Mouse (Mus musculus) CH12.LX (cell line): ENCODE measurements around the gene Tbc1d22a. TPM values are rescaled to one million over a fixed set of nuclear protein-coding genes. Genes with fewer than 3 reads are reported as not detected.

Source experiments
- DNase-seq: peaks from one replicate; pipeline ENCODE4 v3.0.0-alpha.2; 2013; ENCODE audit errors: extremely low read depth
- H3K27ac ChIP-seq: 2 replicates; pipeline ENCODE4 v1.5.1; 2012; ENCODE audit warnings: low read depth, mild to moderate bottlenecking, control low read depth, moderate library complexity; ENCODE audit not compliant: insufficient read depth
- H3K27me3 ChIP-seq: replicated peaks from 2 replicates; pipeline ENCODE3; 2012; ENCODE audit warnings: inconsistent platforms
- H3K36me3 ChIP-seq, 2 experiments: replicated peaks in 1 of 2; 2 replicates each; pipeline versions ENCODE3 to v1.6.1; 2012; ENCODE audit warnings: inconsistent platforms in 1 of 2, low read length in 1 of 2, mild to moderate bottlenecking in 1 of 2, mixed read lengths in 1 of 2, moderate library complexity in 1 of 2; ENCODE audit not compliant: control insufficient read depth in 1 of 2, insufficient read depth in 1 of 2
- H3K4me1 ChIP-seq, 2 experiments: 2 replicates each; pipeline ENCODE4 v1.6.1; 2012; ENCODE audit warnings: inconsistent platforms in 1 of 2, moderate library complexity in 1 of 2; ENCODE audit not compliant: insufficient read depth in 2 of 2, control insufficient read depth in 1 of 2
- H3K4me2 ChIP-seq: 2 replicates; pipeline ENCODE4 v1.6.1; 2012; ENCODE audit warnings: low read depth, mild to moderate bottlenecking, control low read depth; ENCODE audit not compliant: poor library complexity, insufficient read depth, severe bottlenecking
- H3K4me3 ChIP-seq, 3 experiments: fragments of 150-350 bp in 1 of 3; sonication (generic) in 1 of 3; replicated peaks in 1 of 3; 2 replicates each; pipeline versions ENCODE3 to v1.5.1; 2011 to 2012; ENCODE audit warnings: low read depth in 2 of 3, low read length in 2 of 3, mild to moderate bottlenecking in 2 of 3, moderate library complexity in 2 of 3, control low read depth in 1 of 3, improper control_type of control experiment in 1 of 3, inconsistent platforms in 1 of 3, mixed read lengths in 1 of 3; ENCODE audit not compliant: poor library complexity in 1 of 3
- H3K79me2 ChIP-seq: replicated peaks from 2 replicates; pipeline ENCODE4 v1.6.1; 2012; ENCODE audit warnings: mild to moderate bottlenecking, moderate library complexity; ENCODE audit not compliant: control insufficient read depth, poor library complexity, insufficient read depth, severe bottlenecking; ENCODE audit errors: extremely low read depth
- H3K9ac ChIP-seq: 2 replicates; pipeline ENCODE4 v1.6.1; 2012; ENCODE audit warnings: low read depth, mild to moderate bottlenecking, control low read depth, moderate library complexity; ENCODE audit not compliant: insufficient read depth
- H3K9me3 ChIP-seq: replicated peaks from 2 replicates; pipeline ENCODE3; 2012; ENCODE audit warnings: low read length, inconsistent platforms, mixed read lengths
- BHLHE40 ChIP-seq: IDR thresholded peaks from 2 replicates; pipeline ENCODE4 v1.6.1; 2011; ENCODE audit warnings: mild to moderate bottlenecking, low read depth, low read length, improper control_type of control experiment
- CHD1 ChIP-seq: IDR thresholded peaks from 2 replicates; pipeline ENCODE4 v1.6.1; 2012; ENCODE audit warnings: low read depth, low read length, improper control_type of control experiment, inconsistent platforms
- CHD2 ChIP-seq: IDR thresholded peaks from 2 replicates; pipeline ENCODE4 v1.6.1; 2011; ENCODE audit warnings: low read length, improper control_type of control experiment
- CTCF ChIP-seq, 2 experiments: IDR thresholded peaks in 1 of 2; conservative IDR thresholded peaks in 1 of 2; 2 replicates each; pipeline ENCODE4 v1.5.1; 2011 to 2012; ENCODE audit warnings: low read depth in 2 of 2, low read length in 2 of 2, improper control_type of control experiment in 1 of 2, inconsistent platforms in 1 of 2, mild to moderate bottlenecking in 1 of 2, moderate library complexity in 1 of 2
- EP300 ChIP-seq: IDR thresholded peaks from 2 replicates; pipeline ENCODE4 v1.6.1; 2011; ENCODE audit warnings: low read length, improper control_type of control experiment
- GABPA ChIP-seq: IDR thresholded peaks from 2 replicates; pipeline ENCODE4 v1.6.1; 2012; ENCODE audit warnings: low read depth, low read length, improper control_type of control experiment, inconsistent platforms; ENCODE audit not compliant: insufficient replicate concordance
- HCFC1 ChIP-seq: IDR thresholded peaks from 2 replicates; pipeline ENCODE4 v1.6.1; 2012; ENCODE audit warnings: low read depth, mild to moderate bottlenecking, inconsistent platforms, low read length, improper control_type of control experiment
- IRF4 ChIP-seq: IDR thresholded peaks from 2 replicates; pipeline ENCODE4 v1.6.1; 2014; ENCODE audit warnings: low read depth, mild to moderate bottlenecking, inconsistent platforms, low read length, improper control_type of control experiment
- KAT2A ChIP-seq: IDR thresholded peaks from 2 replicates; pipeline ENCODE4 v1.6.1; 2012; ENCODE audit warnings: low read length, improper control_type of control experiment, inconsistent platforms; ENCODE audit not compliant: insufficient replicate concordance
- MAFK ChIP-seq: IDR thresholded peaks from 2 replicates; pipeline ENCODE4 v1.6.1; 2011; ENCODE audit warnings: low read length, improper control_type of control experiment; ENCODE audit not compliant: insufficient replicate concordance
- MAZ ChIP-seq: IDR thresholded peaks from 2 replicates; pipeline ENCODE4 v1.6.1; 2012; ENCODE audit warnings: low read depth, mild to moderate bottlenecking, inconsistent platforms, low read length, improper control_type of control experiment, moderate library complexity
- MXI1 ChIP-seq: IDR thresholded peaks from 2 replicates; pipeline ENCODE4 v1.6.1; 2011; ENCODE audit warnings: mild to moderate bottlenecking, low read depth, low read length, improper control_type of control experiment
- MYC ChIP-seq: IDR thresholded peaks from 2 replicates; pipeline ENCODE4 v1.6.1; 2011; ENCODE audit warnings: low read depth, mild to moderate bottlenecking, improper control_type of control experiment, low read length
- NELFE ChIP-seq: IDR thresholded peaks from 2 replicates; pipeline ENCODE4 v1.6.1; 2011; ENCODE audit warnings: low read depth, low read length, improper control_type of control experiment
- NRF1 ChIP-seq: IDR thresholded peaks from 2 replicates; pipeline ENCODE4 v1.6.1; 2014; ENCODE audit warnings: low read depth, mild to moderate bottlenecking, inconsistent platforms, low read length, improper control_type of control experiment, moderate library complexity
- PAX5 ChIP-seq: IDR thresholded peaks from 2 replicates; pipeline ENCODE4 v1.6.1; 2012; ENCODE audit warnings: low read length, inconsistent platforms, mixed read lengths
- POLR2A ChIP-seq: IDR thresholded peaks from 2 replicates; pipeline ENCODE4 v1.6.1; 2011; ENCODE audit warnings: low read depth, mild to moderate bottlenecking, improper control_type of control experiment, low read length
- POLR2AphosphoS2 ChIP-seq: IDR thresholded peaks from 2 replicates; pipeline ENCODE4 v1.6.1; 2011; ENCODE audit warnings: low read depth, low read length, improper control_type of control experiment
- RCOR1 ChIP-seq: conservative IDR thresholded peaks from 2 replicates; pipeline ENCODE4 v1.6.1; 2012; ENCODE audit warnings: low read depth, mild to moderate bottlenecking, inconsistent platforms, low read length, improper control_type of control experiment
- SIN3A ChIP-seq: IDR thresholded peaks from 2 replicates; pipeline ENCODE4 v1.6.1; 2012; ENCODE audit warnings: low read length, improper control_type of control experiment, inconsistent platforms
- TBP ChIP-seq: conservative IDR thresholded peaks from 2 replicates; pipeline ENCODE4 v1.6.1; 2011; ENCODE audit warnings: low read depth, low read length, improper control_type of control experiment
- TCF12 ChIP-seq: IDR thresholded peaks from 2 replicates; pipeline ENCODE4 v1.6.1; 2014; ENCODE audit warnings: low read depth, mild to moderate bottlenecking, inconsistent platforms, low read length, improper control_type of control experiment
- UBTF ChIP-seq: IDR thresholded peaks from 2 replicates; pipeline ENCODE4 v1.6.1; 2012; ENCODE audit warnings: low read depth, mild to moderate bottlenecking, inconsistent platforms, low read length, improper control_type of control experiment, moderate library complexity
- USF2 ChIP-seq: conservative IDR thresholded peaks from 2 replicates; pipeline ENCODE4 v1.6.1; 2011; ENCODE audit warnings: low read depth, low read length, improper control_type of control experiment
- ZC3H11A ChIP-seq: IDR thresholded peaks from 2 replicates; pipeline ENCODE4 v1.6.1; 2012; ENCODE audit warnings: low read depth, mild to moderate bottlenecking, inconsistent platforms, low read length, improper control_type of control experiment
- ZKSCAN1 ChIP-seq: IDR thresholded peaks from 2 replicates; pipeline ENCODE4 v1.6.1; 2012; ENCODE audit warnings: low read depth, inconsistent platforms, low read length, improper control_type of control experiment, borderline replicate concordance
- ZNF384 ChIP-seq: IDR thresholded peaks from 2 replicates; pipeline ENCODE4 v1.6.1; 2012; ENCODE audit warnings: low read depth, low read length, improper control_type of control experiment, inconsistent platforms
- dilution Hi-C: fragments of 300-500 bp; cut with MboI; formaldehyde crosslinking; loops from 2 replicates; pipeline ENCODE4 v1.14.3; 2020; ENCODE audit warnings: low sequenced_read_pairs; ENCODE audit not compliant: extremely low pct_unique_long_range_greater_than_20kb, extremely low pct_ligation_motif_present
- in situ Hi-C: fragments of 300-500 bp; cut with MboI; formaldehyde crosslinking; loops from 3 replicates; pipeline ENCODE4 v1.14.3; 2019; ENCODE audit warnings: low sequenced_read_pairs, low pct_ligation_motif_present, low pct_unique_long_range_greater_than_20kb, mixed read lengths
- polyA plus RNA-seq: library from polyadenylated mRNA; unstranded; fragments of >175 nt; gene quantifications from 2 replicates; pipeline ENCODE4 v1.2.1, GENCODE M21; 2012; ENCODE audit warnings: low read depth; ENCODE audit not compliant: insufficient read length
- total RNA-seq, 2 experiments: library from RNA; depleted of rRNA; stranded (reverse); fragments of 300-350 nt in 1 of 2; fragments of >200 nt in 1 of 2; gene quantifications; 2 replicates each; pipeline ENCODE4 v1.2.3; 2012 to 2014

The Tbc1d22a gene
- total and polyA plus RNA-seq, 3 experiments = 17.6 to 20.2 (median 19.4) TPM

DNA sequence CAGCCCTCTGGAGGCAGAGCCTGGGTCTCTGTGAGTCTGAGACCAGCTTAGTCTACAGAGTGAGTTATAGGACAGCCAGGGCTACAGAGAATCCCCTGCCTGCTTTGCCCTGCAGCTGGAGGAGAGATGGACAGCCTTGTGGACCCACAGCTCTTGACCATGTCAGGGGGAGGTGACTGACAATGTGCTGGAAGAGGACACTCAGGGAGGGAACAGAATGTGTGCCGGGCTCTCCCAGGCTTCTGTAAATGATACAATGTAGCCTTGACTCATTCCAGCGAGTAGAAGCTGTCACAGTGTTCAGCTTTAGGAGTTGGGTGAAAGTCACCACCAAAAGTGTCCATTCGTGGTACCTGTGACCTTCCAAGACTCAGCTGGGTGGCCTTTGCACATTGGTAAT is 23.9 kb upstream of the Tbc1d22a start:
- Histone ChIP-seq H3K4me3 (no peak overlapping the region), H3K27ac (no peak overlapping the region), H3K4me1 (peaks cover 6 to 15% of the 10 kb centered on the region in 2 experiments; a peak in 3 of 4 replicates), H3K4me2 (no peak overlapping the region), H3K9me3 (peaks cover 8% of the 10 kb centered on the region), H3K36me3 (no peaks in the 10 kb centered on the region), H3K9ac (no peak overlapping the region), H3K27me3 (peaks cover 43% of the 10 kb centered on the region), H3K79me2 (no peaks in the 10 kb centered on the region)
- no peak for DNase-seq
- dilution Hi-C loops = no loop called here
- TF ChIP-seq UBTF = no peak
- no peak for TF ChIP-seq MAFK
- TF ChIP-seq RCOR1 = no peak
- no peak for TF ChIP-seq NELFE
- no peak for TF ChIP-seq MYC
- TF ChIP-seq TCF12 = no peak
- TF ChIP-seq POLR2A = no peak
- no peak for TF ChIP-seq BHLHE40
- no peak for TF ChIP-seq NRF1
- no peak for TF ChIP-seq ZKSCAN1
- no peak for TF ChIP-seq GABPA
- TF ChIP-seq HCFC1 = no peak
- TF ChIP-seq PAX5 = no peak
- TF ChIP-seq IRF4 = no peak
- TF ChIP-seq SIN3A = no peak
- no peak for TF ChIP-seq EP300
- TF ChIP-seq CTCF (conservative IDR thresholded peaks at IDR 0.05 in 1 of 2, IDR thresholded peaks at IDR 0.05 in 1 of 2; ENCODE audit: low read depth in 2 of 2, low read length in 2 of 2) = no peak
- TF ChIP-seq USF2 = no peak
- TF ChIP-seq ZC3H11A = no peak
- no peak for TF ChIP-seq TBP
- in situ Hi-C loops = no loop called here

DNA sequence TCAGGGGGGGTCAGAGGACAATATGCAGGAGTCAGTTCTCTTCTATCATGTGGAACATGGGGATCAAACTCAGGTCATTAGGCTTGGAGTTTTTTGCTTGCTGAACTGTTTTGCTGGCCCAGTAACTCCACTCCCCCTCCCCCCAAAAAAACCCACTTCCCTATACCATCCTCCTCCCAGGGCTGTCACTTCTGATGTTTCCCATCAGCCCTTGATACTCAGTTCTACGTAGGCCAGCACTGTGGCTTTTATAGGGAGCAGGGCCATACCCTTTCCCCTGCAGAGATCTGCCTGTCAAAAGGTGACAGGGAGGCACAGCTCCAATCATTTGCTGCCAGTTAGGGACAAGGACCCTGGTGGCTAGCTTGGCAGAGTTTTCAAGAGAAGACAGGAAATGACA is 22.8 kb upstream of the Tbc1d22a start:
- in situ Hi-C loops = no loop called here
- TF ChIP-seq HCFC1 (no peak), EP300 (no peak), CHD2 (no peak), ZNF384 (no peak), KAT2A (no peak), MXI1 (no peak), MAZ (no peak), TBP (no peak), POLR2AphosphoS2 (no peak), CHD1 (no peak), RCOR1 (no peak), ZC3H11A (no peak)
- TF ChIP-seq, all 38 proteins: peak for 0

More for the DNA sequence above, 22.8 kb upstream of the Tbc1d22a start:
- Histone ChIP-seq H3K36me3 (no peaks in the 10 kb centered on the region), H3K4me2 (no peak overlapping the region), H3K4me3 (no peak overlapping the region), H3K9ac (no peak overlapping the region), H3K27ac (no peak overlapping the region), H3K4me1 (peaks cover 6 to 10% of the 10 kb centered on the region in 2 experiments; a peak in 3 of 4 replicates), H3K9me3 (peaks cover 8% of the 10 kb centered on the region), H3K27me3 (peaks cover 35% of the 10 kb centered on the region), H3K79me2 (no peaks in the 10 kb centered on the region)
- DNase-seq = no peak
- dilution Hi-C loops = no loop called here
